Mouse (Mus musculus) cerebellum, adult 2 months (tissue): ENCODE measurements around the gene Megf8.

ENCODE experiments used
- CTCF ChIP-seq: fragments of 200-500 bp; IDR thresholded peaks from 2 replicates; pipeline ENCODE4 v1.5.1; 2011; ENCODE audit warnings: low read depth, mild to moderate bottlenecking, control low read depth, low read length, moderate library complexity, borderline replicate concordance; ENCODE audit not compliant: insufficient read depth
- POLR2A ChIP-seq: fragments of 200-500 bp; IDR thresholded peaks from 2 replicates; pipeline ENCODE4 v1.6.1; 2011; ENCODE audit warnings: low read length, control low read depth, borderline replicate concordance; ENCODE audit not compliant: insufficient read depth

DNA sequence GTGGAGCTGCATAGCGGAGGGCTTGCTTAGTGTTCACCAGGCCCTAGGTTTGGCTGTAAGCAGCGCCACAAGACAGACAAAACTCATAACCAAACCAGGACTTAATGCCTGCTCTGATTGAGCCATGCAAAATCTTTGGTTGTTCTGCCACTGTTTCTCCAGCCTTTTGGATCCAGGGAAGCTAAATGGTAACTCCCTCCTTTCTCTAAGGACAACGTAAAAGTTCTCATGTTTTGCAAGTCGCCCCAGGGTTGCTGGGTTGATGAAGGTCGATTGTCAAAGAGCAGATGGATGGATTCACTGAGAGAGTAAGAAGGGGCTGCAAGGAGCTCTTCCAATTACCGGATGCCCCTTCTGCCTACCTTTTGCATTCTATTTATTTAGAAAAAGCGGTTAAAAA is 77.8 kb downstream of the Megf8 start:
- TF ChIP-seq CTCF (no peak), POLR2A (no peak)
